Mouse (Mus musculus): Measurements from ENCODE around the gene Olfr45.

DNA sequence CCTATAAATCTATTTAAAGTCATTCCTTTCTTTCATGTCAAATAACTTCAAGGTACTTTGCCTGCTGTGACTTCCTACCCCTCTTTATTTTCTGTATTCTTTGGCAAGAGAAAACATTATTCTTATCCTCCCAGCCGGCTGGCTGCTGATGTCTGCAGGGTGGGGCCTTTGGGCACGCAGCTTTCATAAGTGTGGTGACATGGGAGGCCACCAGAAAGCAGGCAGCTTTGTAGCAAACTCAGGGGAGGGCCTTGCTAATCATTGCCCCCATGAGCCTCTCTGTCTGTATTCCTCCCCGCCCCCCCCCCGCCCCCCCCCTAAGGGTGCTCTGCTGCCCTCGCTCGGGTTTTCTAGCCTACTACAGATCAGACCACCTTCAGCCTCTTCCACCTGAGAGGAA lies 5.9 kb upstream of the Olfr45 start:
- TF ChIP-seq POLR2A (IDR thresholded peaks at IDR 0.05; ENCODE audit: low read depth, low read length) (no peak), CTCF (IDR thresholded peaks at IDR 0.05; ENCODE audit: borderline replicate concordance, insufficient read depth, low read length) (no peak)

Measured in embryonic fibroblast, embryonic 13.5 days (primary cell).